Mouse (Mus musculus) gonadal fat pad, adult 2 months (tissue): Measurements from ENCODE around the gene Ifnl3. TPM values are rescaled to one million over a fixed set of nuclear protein-coding genes. Genes with fewer than 3 reads are reported as not detected.

Source experiments
- DNase-seq: peaks from one replicate; pipeline ENCODE4 v3.0.0-alpha.2; 2012; ENCODE audit warnings: low read depth
- polyA plus RNA-seq: library from polyadenylated mRNA; depleted of rRNA; stranded (reverse); fragments of >200 nt; gene quantifications from 2 replicates; pipeline ENCODE4 v1.2.3, GENCODE M21; 2012

Gene Ifnl3
- polyA plus RNA-seq, 1 experiment: not detected

DNA sequence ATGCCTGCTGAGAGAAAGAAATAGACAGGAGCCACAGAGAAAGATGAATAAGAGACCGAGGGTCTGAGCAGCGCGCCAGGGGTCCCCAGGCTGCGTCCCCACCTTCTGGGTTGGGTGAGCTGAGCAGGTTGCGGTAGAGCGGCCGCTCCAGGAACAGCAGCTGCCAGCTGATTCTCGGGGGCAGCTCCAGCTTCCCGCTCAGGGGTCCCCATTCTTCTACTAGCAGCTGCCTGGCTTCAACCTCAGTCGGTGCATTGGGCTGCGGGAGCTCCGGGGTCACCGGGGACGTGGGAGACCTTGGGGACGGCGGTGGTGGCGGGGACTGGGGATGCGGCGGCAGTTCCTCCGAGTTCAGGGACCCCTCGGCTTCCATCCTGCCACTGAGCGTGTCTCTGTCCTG is 24.0 kb downstream of the Ifnl3 start:
- DNase-seq: no peak

DNA sequence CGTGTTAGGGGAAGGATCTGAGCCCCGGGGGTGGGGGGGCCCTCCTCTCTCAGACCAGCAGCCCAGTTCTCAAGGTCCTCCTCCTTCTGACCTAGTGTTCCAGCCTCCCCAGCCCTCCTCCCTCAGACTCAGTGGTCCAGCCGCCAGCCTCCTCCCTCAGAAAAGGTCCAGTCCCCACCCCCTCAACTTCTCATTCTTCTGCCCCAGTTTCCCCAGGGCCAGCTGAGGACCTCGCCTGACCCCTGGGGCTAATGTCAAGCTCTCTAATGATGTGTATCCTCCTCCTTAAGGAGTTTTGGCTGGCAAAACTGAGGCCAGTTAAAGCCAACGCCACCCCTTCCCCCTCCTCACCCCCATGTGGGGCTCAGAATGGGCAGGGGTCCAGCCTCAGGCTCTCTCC is 24.5 kb downstream of the Ifnl3 start, which contains the start of gene Nccrp1:
Gene Nccrp1, minus strand, starts transcription at position 101 of the 400 bp plus-strand sequence.
- DNase-seq: no peak

DNA sequence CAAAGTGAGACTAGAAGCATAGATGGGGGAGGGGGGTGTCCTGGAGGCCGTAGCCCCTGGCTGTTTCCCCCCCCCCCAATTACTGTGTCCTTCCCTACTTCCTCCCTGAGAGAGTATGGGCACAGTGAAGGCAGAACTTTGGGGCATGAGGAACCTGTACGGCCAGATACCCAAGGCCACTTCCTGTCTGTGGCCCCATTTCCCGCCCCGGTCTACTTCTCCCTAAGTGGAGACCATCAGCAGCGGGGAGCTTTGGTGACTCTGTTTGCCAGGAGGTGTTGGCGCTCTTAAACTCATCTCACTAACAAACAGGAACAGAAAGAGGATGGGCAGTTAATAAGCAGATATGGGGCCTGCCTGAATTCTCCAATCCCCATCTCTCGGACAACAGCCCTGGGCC is 25.0 kb downstream of the Ifnl3 start:
- DNase-seq: no peak

DNA sequence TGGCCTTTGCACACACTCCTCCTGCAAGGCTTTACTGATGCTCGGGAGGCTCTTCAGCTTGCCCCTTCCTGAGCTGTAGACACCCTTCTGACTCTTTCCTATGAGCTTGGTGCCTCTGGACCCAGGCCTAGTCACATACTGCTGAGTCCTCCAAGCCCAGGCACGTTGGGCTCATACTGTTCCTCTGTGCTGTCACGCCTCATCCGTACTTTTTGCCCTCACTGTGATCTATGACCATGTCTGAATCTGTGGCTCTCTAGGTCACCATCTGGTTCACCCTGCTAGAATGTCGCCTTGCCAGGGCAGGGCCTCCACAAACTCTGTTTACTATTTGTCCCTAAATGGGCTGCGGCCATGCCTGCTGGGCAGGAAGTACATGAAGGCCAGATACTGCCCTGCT is 30.4 kb downstream of the Ifnl3 start:
- DNase-seq: no peak

DNA sequence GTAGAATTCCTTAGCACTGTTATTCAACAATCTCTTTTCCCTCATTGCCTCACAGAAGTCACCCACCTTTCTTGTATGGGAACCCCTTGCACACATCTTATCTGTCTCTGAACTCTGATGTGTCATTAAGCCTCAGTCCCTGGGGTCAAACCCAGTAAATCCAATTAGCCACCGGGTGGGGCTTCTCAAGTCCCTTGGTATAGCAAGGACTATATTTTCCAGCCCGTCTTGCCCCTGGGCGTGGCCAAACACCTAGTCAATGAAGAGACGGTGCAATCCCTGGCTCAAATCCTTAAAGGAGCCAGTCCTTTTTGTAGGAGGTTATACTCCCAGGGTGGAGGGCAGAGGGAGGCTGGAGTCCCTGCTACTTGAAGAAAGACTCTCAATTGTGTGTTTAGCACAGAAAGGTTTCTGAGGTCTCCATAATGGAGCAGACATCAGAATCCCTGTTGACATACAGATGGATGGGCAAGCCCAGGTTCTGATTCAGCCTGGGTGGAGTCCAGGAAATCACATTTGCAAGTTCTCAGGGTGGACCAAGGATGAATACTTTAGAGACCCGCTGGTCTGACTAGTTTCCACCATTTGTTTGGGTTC is 33.4 kb downstream of the Ifnl3 start:
- no peak for DNase-seq

DNA sequence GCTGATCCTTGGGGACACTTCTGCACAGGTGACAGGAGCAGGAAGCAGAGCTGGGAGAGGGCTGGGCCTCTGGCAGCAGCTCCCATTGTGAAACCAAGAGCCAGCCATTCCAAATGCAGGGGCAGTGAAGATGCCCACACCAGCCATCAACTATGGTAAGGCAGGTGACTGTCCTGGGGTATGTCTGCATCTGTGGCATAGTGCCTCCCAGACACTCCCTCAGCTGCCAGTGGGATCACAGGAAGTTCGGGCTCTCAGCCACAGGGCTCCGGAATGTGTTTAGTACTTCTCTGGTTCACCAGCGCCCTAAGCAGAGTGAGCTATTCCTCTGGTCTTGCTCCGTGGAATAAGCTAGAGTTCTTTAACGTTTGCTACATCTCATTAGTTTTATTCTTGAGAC is 34.4 kb downstream of the Ifnl3 start:
- DNase-seq: no peak

DNA sequence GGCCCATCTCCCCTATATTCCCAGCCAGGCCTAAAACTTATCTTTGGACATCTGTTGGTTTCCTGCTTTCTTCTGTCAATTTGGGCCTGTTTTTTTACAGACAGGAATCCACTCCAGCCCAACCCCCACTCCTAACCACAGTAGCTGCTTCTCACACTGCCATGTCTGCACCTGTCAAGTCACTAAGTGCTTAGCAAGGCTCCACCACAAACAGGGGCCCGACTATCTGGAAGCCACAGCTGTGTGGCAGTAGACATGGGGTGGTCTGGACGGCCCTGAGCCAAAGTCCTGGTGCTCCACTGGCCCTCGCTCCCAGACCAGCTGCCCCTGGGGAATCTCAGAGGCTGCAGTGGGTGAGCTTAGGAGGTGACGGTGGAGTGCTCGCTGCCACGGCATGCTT is 35.1 kb downstream of the Ifnl3 start:
- DNase-seq: no peak

DNA sequence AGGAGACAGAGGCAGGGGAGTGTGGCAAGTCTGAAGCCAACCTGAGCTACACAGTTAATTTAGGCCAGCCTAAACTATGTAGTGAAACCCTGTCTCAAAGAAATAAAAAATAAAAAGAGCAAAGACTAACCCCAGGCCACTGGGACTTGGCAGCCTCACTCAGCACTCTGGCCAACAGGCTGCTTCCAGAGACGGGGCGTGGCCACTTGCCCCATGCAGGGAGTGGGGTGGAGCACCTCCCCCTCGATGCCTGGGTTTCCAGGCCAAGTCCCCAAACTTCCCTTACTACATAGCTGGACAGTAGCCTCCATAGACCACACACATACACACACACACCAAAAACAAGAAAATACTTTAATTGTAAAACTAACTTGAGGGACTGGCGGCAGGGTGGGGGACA is 35.9 kb downstream of the Ifnl3 start:
- no peak for DNase-seq

DNA sequence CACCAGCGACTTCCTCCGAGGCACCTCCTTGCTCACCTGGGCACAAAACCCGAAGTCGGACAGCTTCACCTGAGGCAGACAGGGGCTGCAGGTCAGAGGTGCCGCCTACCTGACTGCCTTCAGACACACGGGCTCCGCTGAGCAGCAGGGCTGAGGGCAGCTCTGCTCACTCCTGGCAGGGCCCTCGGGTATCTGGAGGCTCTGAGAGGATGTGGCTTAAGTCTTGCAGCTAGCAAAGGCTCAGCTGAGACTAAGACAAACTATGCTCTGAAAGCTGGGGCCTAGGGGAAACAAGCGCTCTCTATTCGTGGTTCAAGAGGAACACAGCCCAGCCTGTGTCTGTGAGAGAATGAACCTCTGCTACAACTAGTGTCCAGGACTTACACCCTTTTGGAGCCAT is 38.2 kb downstream of the Ifnl3 start:
- no peak for DNase-seq

DNA sequence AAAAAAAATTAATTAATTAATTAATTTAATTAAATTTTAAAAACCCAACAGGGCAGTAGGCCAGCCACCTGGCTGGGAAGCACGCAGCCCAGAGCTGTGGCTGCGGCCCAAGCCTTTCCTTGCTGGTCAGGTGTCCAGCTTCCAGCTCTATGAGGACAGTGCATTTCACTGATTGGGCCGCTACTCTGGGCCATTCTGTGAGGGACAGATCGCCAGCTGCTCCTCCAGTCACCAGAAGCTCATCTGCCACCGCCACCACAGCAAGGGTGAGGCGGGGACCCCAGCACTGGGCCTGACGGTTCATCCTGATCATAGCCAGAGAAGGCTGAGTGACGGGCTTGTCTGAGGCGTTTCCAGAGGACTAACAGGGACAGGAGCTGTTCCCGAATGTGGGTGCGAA is 39.3 kb downstream of the Ifnl3 start:
- no peak for DNase-seq

DNA sequence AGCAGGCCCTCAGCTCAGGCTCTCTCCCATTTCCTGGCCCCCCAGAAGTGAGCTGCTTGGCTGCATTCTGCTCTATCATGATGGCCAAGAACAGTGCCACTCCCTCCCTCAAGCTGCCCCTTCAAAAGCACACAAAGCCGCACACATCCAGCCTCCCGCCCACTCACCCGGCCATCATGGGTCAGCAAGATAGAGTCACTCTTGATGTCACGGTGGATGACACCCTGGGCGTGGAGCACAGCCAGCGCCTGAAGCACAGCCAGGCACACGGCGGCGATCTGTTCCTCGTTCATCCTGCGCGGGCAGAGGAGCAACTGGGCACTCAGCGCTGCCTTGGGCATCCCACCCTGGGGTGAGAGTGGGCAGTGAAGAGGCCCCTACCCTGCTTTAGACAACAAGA is 39.7 kb downstream of the Ifnl3 start:
- no peak for DNase-seq

DNA sequence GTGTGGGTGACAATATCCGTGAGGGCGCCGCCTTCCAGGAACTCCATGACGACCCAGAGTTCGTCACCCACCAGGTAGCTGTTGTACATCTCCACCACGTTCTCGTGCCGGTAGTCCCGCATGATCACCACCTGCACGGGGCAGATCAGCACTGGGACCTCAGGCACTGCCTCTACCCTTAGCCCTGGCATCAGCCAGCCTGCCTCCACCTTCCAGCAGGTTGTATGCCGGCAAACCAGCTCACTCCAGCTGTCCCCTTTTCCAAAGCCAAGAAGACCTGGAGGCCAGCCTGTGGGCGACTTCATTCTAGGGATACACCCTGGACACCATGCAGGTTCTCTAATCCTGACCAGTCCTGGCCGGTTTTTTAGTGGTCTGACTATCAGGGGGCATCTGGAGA is 40.3 kb downstream of the Ifnl3 start:
- no peak for DNase-seq

DNA sequence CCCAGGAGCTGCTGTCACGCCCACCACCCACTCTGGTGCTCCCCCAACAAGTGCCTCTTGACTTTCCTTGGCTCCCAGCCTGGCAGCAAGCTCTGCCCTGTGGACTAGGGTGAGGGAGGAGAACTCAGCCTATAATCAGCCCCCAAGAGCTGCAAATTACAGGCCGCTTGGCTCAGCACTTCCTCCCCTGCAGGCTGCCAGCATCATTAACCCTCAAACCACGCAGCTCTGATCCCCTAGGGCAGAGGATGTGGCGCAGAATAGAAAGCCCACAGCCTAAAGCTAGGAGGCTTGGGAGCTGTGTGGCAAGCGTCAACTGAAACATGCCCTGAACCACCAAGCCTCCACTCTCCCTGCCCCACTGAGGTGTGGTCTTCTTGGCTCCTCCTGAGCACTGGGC is 42.8 kb downstream of the Ifnl3 start:
- DNase-seq: no peak

DNA sequence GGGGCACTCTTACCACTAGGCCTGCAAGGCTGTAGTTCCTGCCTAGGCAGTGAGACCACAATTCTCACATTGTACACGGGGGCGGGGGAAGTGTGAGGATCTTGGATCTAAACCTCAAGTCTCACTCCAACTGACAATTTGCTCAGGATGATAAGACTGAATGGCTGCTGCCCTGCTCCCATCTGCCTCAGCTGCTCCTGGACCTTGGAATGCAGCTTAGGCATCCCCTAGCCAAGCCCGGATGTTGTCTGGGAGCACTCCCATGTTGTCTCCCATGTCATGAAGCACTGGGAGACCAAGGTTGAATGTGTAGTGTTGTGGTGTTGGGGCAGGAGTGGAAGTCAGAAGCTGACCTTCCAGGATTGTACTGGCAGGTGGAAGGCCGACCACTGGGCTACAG is 44.9 kb downstream of the Ifnl3 start:
- DNase-seq: no peak

DNA sequence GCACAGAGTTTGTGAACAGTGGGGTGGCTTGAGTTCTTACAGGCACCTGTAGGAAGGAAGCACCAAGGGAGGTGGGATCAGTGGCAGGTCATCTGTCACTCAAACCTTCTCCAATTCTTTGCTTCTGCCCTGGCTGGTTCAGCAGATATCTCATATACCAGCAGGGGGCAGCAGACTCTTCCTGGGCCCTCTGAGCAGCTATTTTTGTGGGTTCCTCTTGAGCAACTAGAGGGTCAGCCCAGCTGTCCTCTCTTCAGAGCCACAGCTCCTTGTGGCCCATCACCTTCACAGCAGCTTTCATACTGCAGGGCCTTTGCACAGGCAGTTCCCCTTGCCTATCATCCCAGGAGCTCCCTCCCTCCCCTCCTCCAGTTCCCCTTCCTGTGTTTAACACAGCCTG is 45.6 kb downstream of the Ifnl3 start:
- DNase-seq: no peak

DNA sequence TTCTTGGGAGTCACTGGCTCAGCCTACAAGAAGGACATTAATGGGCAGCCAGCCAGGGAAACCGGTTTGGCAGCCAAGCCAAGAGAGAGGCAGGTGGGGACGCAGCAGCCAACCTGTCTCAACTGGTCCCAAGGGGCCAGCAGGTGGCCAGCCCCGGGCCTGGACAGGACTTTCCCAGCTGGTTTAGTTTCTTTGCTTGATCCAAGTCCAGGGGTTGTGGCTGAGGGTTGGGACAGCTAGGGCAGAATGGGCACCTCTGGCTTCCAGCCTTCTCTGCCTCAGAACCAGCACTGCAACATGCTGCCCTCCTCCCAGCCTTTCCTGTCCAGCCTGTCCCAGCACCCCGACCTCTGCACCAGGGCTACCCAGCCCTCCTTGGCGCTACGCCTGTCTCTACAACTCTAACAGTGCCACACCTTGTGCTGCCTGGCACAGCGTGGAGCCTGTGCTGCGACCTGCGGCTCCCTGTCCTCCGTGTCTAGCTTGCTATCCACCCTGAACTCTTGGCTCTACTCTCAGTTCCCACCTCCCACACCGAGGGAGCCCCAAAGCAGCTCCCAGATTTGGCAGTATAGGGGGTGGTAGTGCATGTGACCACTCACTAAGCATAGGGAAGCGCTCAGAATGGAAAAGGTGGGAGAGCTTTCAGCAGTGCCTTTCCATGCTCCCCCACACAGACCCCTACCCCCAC is 47.8 kb downstream of the Ifnl3 start:
- peak; percentile 87 for DNase-seq

DNA sequence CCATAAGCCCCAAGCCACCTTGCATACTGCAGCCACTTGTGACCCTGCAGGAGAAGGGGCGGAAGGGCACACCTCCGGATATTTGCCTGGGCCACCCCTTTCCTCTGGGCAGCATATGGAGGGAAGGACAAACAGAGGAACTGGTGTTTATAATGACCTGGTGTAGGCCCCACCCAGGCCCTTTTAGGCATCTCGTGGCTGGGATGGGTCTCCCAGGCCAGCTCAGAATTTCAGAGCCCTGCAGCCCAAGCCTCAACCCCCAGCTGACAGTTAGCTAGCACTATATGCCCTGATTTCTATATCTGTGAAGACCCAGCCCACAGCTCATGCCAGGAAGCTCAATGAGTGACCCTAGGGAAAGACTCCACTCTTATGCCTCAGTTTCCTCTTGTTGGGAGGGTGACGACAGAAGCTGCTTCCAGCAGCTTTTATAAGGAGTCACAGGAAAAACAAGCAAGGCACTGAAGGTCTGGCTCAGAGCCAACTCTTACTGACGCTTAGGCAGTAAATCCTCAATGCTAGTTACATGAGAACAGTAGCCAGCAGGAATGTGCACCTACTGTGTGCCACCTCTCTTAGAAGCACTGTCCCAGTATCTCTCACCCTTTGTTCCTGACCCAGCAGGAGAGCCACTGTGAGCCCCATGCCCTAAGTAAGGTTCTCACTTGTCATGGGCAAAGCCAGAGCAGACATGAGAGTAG is 48.5 kb downstream of the Ifnl3 start:
- DNase-seq: no peak

DNA sequence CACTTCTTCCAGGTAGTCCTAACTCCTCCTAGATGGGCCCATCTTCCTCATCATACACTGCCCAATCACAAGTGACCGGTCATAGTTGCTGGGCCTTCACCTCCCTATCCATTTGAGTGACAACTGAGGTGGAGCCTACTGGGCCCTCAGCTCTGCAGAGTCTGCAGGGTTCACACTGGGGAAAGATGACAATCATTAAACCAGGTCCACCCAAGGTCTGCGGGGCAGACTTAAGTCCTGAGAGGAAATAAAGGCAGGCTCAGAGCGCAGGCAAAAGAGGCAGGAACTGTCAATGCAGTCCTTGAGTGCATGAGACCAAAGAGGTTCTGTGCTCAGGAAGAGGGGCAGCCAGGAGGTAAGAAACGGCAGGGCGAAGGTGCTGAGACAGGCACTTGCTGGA is 50.1 kb downstream of the Ifnl3 start:
- no peak for DNase-seq

DNA sequence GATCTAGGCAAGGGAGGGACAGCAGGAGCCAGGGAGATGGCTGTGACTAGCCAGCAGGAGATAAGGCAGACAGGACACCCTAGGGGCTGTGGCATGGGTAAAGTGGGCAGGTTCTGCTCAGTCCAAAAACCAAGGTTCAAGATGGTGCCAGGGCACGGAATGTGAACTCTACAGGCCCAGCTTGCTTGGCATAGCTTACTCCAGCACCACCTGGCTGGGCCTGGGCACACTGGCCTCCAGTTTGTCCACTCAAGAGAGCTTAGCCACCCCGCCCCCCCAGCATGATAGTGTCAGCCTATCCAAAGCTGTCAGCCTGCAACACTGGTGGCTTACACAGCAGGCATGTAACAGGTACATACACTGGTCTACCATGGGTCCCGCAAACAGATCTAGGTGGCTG is 50.6 kb downstream of the Ifnl3 start:
- no peak for DNase-seq
